Mouse (Mus musculus) heart, adult 2 months (tissue): Measurements from ENCODE around the gene Iscu.

ENCODE experiments used
- CTCF ChIP-seq: fragments of 200-600 bp; IDR thresholded peaks from 2 replicates; pipeline ENCODE4 v1.8.1; 2022; ENCODE audit warnings: antibody characterized with exemption, mild to moderate bottlenecking, moderate library complexity
- EP300 ChIP-seq: fragments of 200-500 bp; IDR thresholded peaks from 2 replicates; pipeline ENCODE4 v1.6.1; 2011; ENCODE audit warnings: low read depth, low read length, control low read depth; ENCODE audit not compliant: insufficient read depth
- POLR2A ChIP-seq: fragments of 200-500 bp; IDR thresholded peaks from 2 replicates; pipeline ENCODE4 v1.6.1; 2011; ENCODE audit warnings: mild to moderate bottlenecking, low read depth, low read length, control low read depth; ENCODE audit not compliant: insufficient read depth

- TF ChIP-seq POLR2A (no peak), CTCF (no peak), EP300 (no peak)
These were observed 16.7 kb downstream of the Iscu start for GRCm38 (mm10) chr5:113789075-113789788.
